Mouse (Mus musculus): Measurements from ENCODE around the gene Gm20388.

Gm20388 gene

DNA sequence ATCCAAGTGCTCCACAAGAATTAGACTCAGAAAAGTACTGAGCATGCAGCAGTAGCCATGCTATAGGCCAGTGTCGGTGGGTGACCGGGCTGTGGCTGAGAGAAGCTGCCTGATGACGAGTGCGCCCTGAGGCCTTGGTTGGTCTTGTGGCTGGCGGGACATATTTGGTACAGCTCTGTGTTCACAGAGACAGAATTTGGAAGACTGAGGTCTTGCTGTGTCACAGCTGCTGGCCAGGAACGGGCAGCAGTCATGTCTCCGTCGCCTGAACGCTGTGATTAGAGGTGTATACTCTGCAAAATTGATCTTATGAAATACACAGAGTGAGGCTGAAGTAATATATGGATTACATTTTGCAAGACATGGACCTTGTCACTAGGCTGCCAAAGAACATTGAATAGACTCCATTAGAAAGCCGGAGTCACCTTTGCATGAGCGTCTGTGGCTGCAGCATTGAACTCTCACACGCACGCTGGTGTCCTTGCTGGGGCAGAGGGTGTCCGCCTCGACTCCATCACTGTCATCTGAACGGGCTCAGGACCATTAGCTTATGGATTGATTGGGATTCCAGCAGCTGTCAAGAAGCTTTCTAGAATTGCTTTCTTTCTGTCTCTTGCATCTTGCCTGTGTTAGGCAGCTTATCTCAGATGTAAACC is 5.7 kb downstream of the Gm20388 start:
- no peak for DNase-seq

DNA sequence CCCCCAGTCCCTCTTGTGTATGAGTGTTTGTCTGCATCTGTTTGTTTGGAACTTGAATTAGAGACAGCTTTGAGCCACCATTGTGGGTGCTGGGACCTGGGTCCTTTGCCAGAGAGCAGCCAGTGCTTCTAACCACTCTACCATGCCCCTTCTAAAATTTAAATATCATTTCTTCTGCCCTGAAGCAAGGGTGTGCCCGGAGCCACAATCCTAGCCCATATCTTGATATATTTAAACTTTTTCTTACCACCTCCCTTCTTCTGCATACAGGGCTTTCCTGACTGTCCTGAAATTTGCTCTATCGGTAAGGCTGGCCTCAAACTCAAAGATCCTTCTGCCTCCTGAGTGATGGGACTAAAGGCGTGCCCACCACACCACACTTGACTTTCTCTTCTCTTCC is 6.8 kb downstream of the Gm20388 start:
- no peak for DNase-seq

GRCm38 (mm10) chr8:119918155-119918567 is 7.5 kb downstream of the Gm20388 start:
- no peak for DNase-seq

GRCm38 (mm10) chr8:119923259-119923658 is 12.6 kb downstream of the Gm20388 start:
- DNase-seq = no peak

DNA sequence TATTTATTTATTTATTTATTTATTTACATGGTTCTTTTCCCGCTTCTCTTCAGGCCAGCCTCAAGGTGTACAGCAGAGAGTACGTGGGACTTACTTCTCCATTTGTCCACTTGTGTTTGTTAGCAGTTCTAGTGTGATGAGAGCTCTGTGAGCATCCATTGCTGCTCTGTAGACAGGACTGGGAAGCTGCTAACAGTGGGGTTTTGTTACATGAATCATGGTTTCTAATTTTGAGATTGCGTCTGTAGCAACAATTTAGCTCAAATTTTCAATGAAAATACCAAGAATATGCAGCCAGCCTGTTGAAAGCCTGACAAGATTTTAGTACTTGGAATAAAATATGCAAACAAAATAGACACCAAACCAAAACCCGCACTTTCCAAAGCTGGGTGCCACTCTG is 14.8 kb downstream of the Gm20388 start:
- DNase-seq = no peak

DNA sequence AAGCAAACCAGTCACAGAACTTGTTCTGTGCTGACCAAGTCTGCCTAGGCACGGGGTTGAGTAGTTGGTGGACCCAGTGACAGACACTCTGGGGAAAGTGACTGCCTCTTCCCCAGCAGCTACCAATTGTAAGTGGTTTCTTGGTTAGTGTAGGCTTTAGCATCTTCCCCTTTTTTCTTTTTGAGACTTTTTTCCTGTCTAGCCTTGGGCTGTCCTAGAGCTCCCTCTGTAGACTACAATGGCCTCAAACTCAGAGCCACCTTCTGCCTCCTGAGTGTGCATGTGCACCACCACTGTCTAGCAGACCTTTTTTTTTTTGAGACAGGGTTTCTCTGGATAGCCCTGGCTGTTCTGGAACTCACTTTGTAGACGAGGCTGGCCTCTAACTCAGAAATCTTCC is 15.8 kb downstream of the Gm20388 start:
- no peak for DNase-seq

- DNase-seq = peak; percentile 63
These were observed 16.9 kb downstream of the Gm20388 start for GRCm38 (mm10) chr8:119927422-119928092.

DNA sequence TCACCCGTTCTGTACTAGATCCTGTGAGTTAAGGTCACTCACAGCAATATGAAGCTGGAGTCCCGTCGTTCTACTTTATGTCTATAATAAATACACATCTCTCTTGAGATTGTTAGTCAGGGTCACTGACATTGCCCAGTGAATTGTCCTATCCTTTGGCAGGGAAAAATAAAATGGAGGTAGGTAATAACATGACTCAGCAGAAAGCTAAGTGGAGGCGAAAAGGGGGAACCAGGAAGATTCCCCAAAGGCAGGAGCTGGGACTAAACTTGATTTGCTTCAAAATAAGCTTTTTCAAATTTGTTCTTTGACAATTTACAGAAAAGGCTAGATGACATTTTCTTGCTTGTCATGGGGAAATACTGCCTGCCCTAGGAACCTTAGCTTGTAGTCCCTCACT is 20.7 kb downstream of the Gm20388 start:
- no peak for DNase-seq

DNA sequence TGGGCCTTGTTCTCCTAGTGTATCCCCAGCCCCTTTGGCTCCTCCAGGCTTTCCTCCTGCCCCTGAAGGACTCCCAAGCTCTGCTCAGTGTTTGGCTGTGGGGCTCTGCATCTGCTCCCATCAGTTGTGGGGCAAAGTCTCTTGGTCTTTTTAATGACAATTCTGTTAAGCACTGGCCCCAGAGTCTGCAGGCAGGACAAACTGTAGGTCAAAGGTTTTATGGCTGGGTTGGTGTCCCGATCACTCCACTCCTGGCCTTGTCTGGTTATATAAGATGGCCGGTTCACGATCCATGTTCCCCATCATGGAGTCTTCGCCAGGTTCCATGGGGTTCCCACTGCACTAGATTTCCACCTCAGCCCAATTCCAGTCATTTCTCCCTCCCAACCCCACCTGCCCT is 23.0 kb downstream of the Gm20388 start:
- no peak for DNase-seq

DNA sequence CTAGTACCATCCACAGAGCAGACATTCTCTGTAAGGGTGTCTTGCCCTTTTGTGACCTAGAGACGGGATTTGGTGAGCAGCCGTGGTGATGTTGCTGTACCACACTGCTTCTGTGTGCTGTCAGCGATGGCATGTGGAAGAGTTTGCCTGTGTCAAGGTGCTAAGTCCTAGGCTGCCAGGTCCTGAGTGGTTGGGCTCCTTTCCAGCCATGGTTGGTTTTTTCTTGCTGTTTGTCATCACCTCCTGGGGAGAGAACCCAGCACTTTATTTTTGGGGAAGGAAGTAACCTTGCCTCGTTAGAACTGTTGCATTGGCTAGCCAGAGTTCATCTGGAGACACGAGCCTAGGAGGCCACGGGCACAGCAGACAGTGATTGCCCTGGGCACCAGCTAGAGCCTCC is 24.9 kb downstream of the Gm20388 start:
- DNase-seq = no peak

- no peak for DNase-seq
These were observed 27.8 kb downstream of the Gm20388 start for GRCm38 (mm10) chr8:119938481-119938880.

DNA sequence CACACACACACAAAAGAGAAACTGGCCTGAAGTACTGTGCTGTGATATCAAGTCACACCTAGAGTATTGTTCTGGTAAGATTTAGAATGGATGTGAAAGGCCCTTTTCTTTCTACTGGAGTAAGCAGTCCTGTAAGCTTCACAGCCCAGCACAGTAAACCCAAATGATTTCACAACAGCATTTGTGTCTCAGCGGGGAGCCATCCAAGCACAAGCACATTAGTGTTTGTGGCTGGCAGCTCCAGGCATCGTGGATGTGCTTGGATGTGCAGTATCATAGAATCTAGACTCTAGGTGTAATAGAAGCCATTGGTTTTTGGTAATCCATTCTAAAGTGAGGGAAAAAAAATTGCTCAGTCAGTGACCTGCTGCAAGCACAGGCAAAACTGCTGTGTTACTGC is 28.7 kb downstream of the Gm20388 start:
- no peak for DNase-seq

- DNase-seq = no peak
These were observed 30.8 kb downstream of the Gm20388 start for GRCm38 (mm10) chr8:119941471-119941870.

DNA sequence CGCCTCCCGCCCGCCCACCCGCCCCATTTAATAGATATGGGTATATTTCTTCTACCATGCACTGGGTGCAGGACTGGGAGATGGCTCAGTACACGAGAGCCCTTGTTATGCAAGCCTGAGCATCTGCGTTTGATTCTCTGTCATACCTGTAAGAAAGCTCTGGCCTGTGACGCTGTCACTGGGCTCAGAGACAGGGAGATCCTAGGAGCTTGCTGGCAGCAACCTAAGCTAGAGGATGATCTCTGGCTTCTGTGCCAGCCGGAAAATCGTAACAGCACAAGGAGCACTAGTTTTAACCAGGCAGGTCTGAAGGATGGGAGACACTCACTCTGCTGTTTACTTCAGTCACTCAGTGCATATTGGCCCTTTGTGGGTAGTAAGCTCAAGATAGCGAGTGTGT is 33.0 kb downstream of the Gm20388 start:
- DNase-seq = no peak

GRCm38 (mm10) chr8:119944096-119944811 is 33.6 kb downstream of the Gm20388 start:
- DNase-seq = peak; percentile 77

GRCm38 (mm10) chr8:119946326-119946865 is 35.8 kb downstream of the Gm20388 start:
- no peak for DNase-seq

- DNase-seq = no peak
These were observed 37.0 kb downstream of the Gm20388 start for GRCm38 (mm10) chr8:119947653-119948052.

DNA sequence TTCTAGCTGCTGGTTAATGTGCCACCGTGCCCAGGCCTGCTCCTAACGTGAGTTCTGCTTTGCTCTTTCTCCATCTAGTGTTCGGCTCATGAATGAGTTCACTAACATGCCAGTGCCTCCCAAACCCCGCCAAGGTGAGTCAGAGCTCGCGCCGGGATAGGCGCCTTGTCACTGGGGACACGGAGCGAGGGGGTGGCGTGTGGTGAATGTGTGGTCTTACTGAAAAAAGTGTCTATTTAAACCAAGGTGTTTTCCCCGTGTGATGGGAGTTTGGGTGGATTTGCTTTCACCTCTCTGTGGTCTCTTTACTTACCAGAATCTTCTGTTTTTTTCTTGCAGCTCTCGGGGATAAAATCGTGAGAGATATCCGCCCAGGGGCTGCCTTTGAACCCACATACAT is 37.7 kb downstream of the Gm20388 start:
- DNase-seq = no peak

DNA sequence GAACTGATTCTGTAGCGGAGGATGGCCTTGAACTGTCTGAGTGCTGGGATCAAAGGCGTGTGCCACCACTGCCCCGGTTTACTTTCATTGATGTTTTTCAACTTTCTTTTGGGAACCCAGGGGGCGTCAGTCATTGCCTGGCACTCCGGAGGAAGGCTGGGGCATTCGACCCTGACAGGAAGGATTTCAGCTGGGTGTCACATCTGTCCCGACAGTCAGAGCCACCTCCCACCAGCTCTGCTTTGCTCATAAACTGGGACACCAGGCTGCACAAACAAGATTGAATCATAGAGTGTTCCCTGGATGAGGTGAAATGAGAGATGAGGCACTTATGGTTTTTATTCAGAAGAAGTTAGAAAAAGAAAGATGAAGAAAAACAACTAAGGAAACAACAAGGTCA is 41.6 kb downstream of the Gm20388 start:
- no peak for DNase-seq

DNA sequence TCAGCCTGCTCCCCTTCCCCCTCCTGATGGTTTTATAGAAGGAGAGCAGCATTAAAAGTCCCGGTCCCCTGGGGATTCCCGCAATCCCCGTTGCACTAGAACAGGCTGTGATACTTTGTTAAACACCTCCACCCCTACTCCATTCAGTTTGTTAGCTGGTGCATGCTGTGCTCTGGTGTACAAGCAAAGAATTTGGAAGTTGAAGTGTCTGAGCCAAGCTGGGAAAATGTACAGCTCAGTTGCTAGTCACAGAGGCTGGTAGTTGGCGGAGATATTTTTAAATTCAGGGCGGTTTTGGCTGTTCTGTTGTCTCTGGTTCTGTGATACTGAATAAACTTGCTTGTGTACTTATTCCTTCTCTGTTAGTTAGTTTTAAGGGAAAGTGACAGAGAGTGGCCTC is 42.1 kb downstream of the Gm20388 start:
- DNase-seq = no peak

- no peak for DNase-seq
These were observed 44.7 kb downstream of the Gm20388 start for GRCm38 (mm10) chr8:119955333-119955732.

DNA sequence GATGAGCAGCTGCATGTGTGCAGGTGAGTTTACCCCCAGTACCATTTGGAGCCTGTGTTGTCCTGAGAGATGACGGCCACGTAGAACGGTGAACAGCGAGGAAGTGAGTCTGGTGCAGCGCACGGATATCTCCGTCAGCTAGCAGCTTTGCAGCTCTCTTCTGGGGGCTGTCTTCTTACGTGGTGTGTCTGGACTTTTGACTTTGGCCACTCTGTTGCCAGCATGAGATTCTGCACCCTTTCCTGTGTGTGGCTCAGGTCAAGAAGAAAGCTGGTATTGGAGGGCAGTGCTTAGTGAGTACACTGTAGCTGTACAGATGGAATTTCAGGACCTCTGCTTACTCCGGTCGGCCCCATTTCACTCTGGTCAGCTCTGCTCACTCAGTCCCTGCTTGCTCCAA is 47.4 kb downstream of the Gm20388 start:
- DNase-seq = no peak

DNA sequence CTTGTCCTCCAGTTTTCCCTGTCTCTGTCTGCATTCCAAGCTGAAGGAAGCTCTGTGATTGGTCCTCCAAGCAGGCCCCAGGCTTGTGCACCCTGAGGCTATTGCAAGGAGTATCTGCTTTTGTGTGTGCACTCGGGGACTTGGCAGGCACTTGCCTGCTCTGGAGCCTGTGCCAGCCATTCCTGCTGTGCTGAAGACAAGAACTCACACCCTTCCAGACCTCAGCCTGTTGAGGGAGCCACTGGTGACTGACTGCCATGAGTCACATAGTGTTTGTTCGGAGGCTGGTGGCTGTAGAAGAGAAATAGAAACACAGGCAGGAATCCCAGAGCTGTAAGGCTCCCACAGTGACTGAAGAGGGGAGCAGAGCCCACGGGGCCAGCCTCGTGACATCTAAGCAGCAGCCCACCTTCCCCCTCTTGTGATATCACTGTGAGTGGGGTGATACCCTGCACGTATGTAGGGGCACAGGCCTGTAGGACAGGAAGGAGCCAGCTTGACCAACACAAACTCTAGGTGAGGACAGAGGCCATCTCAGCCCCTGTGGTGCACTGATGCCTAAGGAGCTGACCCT is 50.0 kb downstream of the Gm20388 start:
- no peak for DNase-seq

DNA sequence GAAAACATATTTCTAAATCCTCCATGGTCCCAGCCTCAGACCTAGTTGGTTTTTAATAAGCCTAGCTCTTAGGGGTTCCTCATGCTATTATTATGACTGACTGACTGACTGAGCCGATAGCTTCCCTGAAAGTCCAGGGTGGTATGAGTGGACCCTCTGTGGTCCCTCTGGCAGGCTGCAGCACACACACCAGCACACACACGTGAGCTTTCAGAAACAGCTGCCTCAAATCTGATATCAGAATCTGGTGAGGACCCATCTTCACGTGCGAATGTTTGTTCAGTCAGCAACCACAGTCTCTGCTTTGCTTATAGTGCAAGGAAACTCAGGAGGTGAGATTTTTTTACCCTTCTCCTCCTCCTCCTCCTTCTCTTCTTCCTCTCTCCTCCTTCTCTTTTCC is 54.2 kb downstream of the Gm20388 start:
- no peak for DNase-seq
